Mouse (Mus musculus): ENCODE results near the gene Epb41l4b. TPM values are rescaled to one million over a fixed set of nuclear protein-coding genes. Genes with fewer than 3 reads are reported as not detected.

Gene Epb41l4b
- total and polyA plus RNA-seq, 3 experiments, result 0.93 to 4.9 (median 2.0) TPM

DNA sequence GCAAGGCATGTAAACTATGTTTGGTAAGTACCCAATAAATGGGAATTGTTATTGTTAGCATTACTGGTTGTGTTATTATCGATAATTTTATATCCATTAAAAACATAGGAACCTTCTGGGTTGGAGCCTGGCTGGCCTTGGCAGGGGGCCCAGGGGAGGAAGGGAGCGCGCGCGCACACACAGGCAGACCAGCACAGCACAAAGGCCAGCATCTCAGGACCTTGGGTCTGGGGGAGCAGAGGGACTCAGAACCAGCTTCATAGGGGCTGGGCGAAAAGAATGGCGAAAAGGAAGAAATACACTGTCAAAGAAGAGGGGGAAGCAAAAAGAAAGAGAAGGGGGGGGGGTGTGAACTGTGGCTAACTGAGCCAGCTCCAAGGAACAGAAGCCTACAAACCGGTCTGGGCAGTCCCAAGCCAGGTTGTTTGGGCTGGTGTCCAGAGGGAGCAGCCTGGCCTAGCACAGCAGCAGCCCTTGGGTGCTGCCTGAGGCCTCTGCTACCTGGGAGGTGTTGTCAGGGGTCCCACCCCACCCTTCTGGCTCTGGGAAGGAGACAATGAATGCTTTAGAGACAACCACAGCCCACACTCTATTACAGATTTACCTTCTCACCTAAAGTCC lies 13.4 kb upstream of the Epb41l4b start:
- in situ Hi-C loops (cut with MboI; ENCODE audit: low pct_ligation_motif_present, low pct_unique_long_range_greater_than_20kb, low sequenced_read_pairs) (no loop called here), dilution Hi-C loops (cut with MboI; ENCODE audit: extremely low pct_ligation_motif_present, extremely low pct_unique_long_range_greater_than_20kb, low sequenced_read_pairs) (no loop called here)
- Histone ChIP-seq H3K36me3 (replicated peaks in 1 of 2; ENCODE audit: control insufficient read depth in 1 of 2, insufficient read depth in 1 of 2, low read length in 1 of 2) (no peaks in the 10 kb centered on the region), H3K4me3 (replicated peaks in 1 of 3; ENCODE audit: low read depth in 2 of 3, low read length in 2 of 3, poor library complexity in 1 of 3) (no peak overlapping the region), H3K4me1 (ENCODE audit: control insufficient read depth in 1 of 2, insufficient read depth in 2 of 2) (peaks cover 14 to 19% of the 10 kb centered on the region in 2 experiments), H3K79me2 (replicated peaks; ENCODE audit: control insufficient read depth, extremely low read depth, insufficient read depth, poor library complexity, severe bottlenecking) (no peaks in the 10 kb centered on the region), H3K9me3 (replicated peaks; ENCODE audit: low read length) (no peaks in the 10 kb centered on the region), H3K9ac (ENCODE audit: insufficient read depth, low read depth) (no peak overlapping the region), H3K27me3 (replicated peaks) (no peaks in the 10 kb centered on the region), H3K27ac (ENCODE audit: insufficient read depth, low read depth) (no peak overlapping the region), H3K4me2 (ENCODE audit: insufficient read depth, low read depth, poor library complexity, severe bottlenecking) (no peak overlapping the region)
- TF ChIP-seq CHD1 (IDR thresholded peaks at IDR 0.05; ENCODE audit: low read depth, low read length) (no peak), MYC (IDR thresholded peaks at IDR 0.05; ENCODE audit: low read depth, low read length) (no peak), JUND (conservative IDR thresholded peaks at IDR 0.05; ENCODE audit: low read depth, low read length) (no peak), ELF1 (IDR thresholded peaks at IDR 0.05; ENCODE audit: low read depth, low read length) (no peak), ETS1 (conservative IDR thresholded peaks at IDR 0.05; ENCODE audit: low read depth, low read length) (no peak), KAT2A (IDR thresholded peaks at IDR 0.05; ENCODE audit: insufficient replicate concordance, low read length) (no peak), MEF2A (IDR thresholded peaks at IDR 0.05; ENCODE audit: borderline replicate concordance, low read depth, low read length) (no peak), UBTF (IDR thresholded peaks at IDR 0.05; ENCODE audit: low read depth, low read length) (no peak), HCFC1 (IDR thresholded peaks at IDR 0.05; ENCODE audit: low read depth, low read length) (no peak), IRF4 (IDR thresholded peaks at IDR 0.05; ENCODE audit: low read depth, low read length) (no peak), EP300 (IDR thresholded peaks at IDR 0.05; ENCODE audit: low read length) (no peak), MAFK (IDR thresholded peaks at IDR 0.05; ENCODE audit: insufficient replicate concordance, low read length) (no peak), GABPA (IDR thresholded peaks at IDR 0.05; ENCODE audit: insufficient replicate concordance, low read depth, low read length) (no peak)
- DNase-seq (ENCODE audit: extremely low read depth), result no peak

DNA sequence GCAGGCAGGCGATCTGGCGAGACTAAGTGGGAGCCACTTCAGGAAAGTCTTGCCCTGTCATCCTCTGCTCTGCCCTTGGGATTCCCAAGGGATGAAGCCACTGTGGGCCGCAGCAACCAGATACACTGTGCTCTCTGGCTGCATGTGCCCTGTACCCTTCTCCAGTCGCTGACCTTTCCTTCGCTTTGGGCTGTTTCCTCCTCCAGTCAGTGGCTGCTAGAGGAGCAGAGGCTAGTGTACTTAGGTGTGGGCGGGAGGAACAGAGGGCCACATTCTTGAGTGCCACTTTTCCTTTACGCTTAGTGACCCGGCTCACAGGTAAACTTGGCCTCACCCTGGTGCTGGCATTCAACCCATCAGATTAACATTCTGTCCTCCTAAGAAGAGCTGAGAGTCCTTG lies 10.6 kb upstream of the Epb41l4b start:
- dilution Hi-C loops (cut with MboI; ENCODE audit: extremely low pct_ligation_motif_present, extremely low pct_unique_long_range_greater_than_20kb, low sequenced_read_pairs) (no loop called here), in situ Hi-C loops (cut with MboI; ENCODE audit: low pct_ligation_motif_present, low pct_unique_long_range_greater_than_20kb, low sequenced_read_pairs) (no loop called here)
- Histone ChIP-seq H3K27me3 (replicated peaks) (no peaks in the 10 kb centered on the region), H3K4me1 (ENCODE audit: control insufficient read depth in 1 of 2, insufficient read depth in 2 of 2) (peaks cover 14 to 19% of the 10 kb centered on the region in 2 experiments), H3K4me2 (ENCODE audit: insufficient read depth, low read depth, poor library complexity, severe bottlenecking) (peak overlapping the region; percentile 57; the same call in 1 of the 2 replicates), H3K9me3 (replicated peaks; ENCODE audit: low read length) (no peaks in the 10 kb centered on the region), H3K27ac (ENCODE audit: insufficient read depth, low read depth) (no peak overlapping the region; the same call in 1 of the 2 replicates), H3K36me3 (replicated peaks in 1 of 2; ENCODE audit: control insufficient read depth in 1 of 2, insufficient read depth in 1 of 2, low read length in 1 of 2) (no peaks in the 10 kb centered on the region), H3K79me2 (replicated peaks; ENCODE audit: control insufficient read depth, extremely low read depth, insufficient read depth, poor library complexity, severe bottlenecking) (no peaks in the 10 kb centered on the region), H3K9ac (ENCODE audit: insufficient read depth, low read depth) (peak overlapping the region; percentile 22), H3K4me3 (replicated peaks in 1 of 3; ENCODE audit: low read depth in 2 of 3, low read length in 2 of 3, poor library complexity in 1 of 3) (no peak overlapping the region)
- no peak for TF ChIP-seq MAFK (IDR thresholded peaks at IDR 0.05; ENCODE audit: insufficient replicate concordance, low read length)
- TF ChIP-seq SMC3 (IDR thresholded peaks at IDR 0.05; ENCODE audit: low read depth, low read length), result no peak
- no peak for TF ChIP-seq IRF4 (IDR thresholded peaks at IDR 0.05; ENCODE audit: low read depth, low read length)
- TF ChIP-seq RCOR1 (conservative IDR thresholded peaks at IDR 0.05; ENCODE audit: low read depth, low read length), result no peak
- no peak for TF ChIP-seq MAX (IDR thresholded peaks at IDR 0.05; ENCODE audit: low read length)
- DNase-seq (ENCODE audit: extremely low read depth), result no peak

All from CH12.LX (cell line).